Mouse (Mus musculus) cortical plate, adult 2 months (tissue): ENCODE measurements around the gene Tenm2.

Source experiments
- CTCF ChIP-seq: fragments of 200-500 bp; IDR thresholded peaks from 2 replicates; pipeline ENCODE4 v1.5.1; 2011; ENCODE audit warnings: mild to moderate bottlenecking, control low read depth, low read length; ENCODE audit not compliant: insufficient read depth; ENCODE audit errors: extremely low read depth
- POLR2A ChIP-seq: fragments of 200-500 bp; IDR thresholded peaks from 2 replicates; pipeline ENCODE4 v1.6.1; 2011; ENCODE audit warnings: mild to moderate bottlenecking, low read length, control low read depth; ENCODE audit not compliant: insufficient read depth; ENCODE audit errors: extremely low read depth

- TF ChIP-seq CTCF (no peak), POLR2A (no peak)
These were observed 1132.2 kb downstream of the Tenm2 start for GRCm38 (mm10) chr11:36103556-36103955.
